16 mouse cellular contexts compared by ENCODE assay signal in the genomic region with DNA sequence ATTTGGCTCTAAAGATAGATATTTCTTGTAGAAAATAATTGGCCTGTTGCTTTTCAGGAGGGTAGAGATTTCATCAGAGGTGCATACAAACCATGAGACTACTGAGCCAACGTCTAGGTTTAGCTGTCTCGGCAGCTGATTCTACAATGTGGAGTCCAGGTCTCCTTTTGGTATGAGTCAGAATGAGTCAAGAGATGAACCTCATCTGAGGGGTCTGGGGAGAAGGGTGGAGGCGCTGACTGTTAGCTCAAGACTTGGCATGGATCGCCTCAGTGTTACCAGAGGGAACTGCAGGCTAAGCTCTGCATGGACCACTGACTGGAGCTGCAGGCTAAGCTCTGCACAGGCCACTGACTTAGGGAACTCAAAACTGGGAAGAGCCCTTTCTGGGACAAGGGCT.
DNase-seq lines count a peak whose midpoint lies in the region.
"Had no signal": no experiment of that assay in that cellular context is flagged by ENCODE, and none has a peak within 500 bp of the region (broad histone marks: within the 10 kb centered on the region; RNA-seq: fewer than 3 reads in every experiment).

No protein-coding gene starts in this region.

- intact Hi-C loops in heart, postnatal 25 days (cut with DNase I), result no loop called here

- DNase-seq in heart, adult 8-10 months (ENCODE audit: low spot score), result peak; percentile 19
- no peak for DNase-seq in heart, postnatal 25 days (ENCODE audit: low spot score)
- peak; percentile 48 for DNase-seq in MN1 (ENCODE audit: low spot score)
- DNase-seq in heart, postnatal 4 days, result peak; percentile 11
- DNase-seq in skeletal muscle tissue, adult 2 months (ENCODE audit: low read depth, low spot score), result peak; percentile 69
- DNase-seq in right cerebral cortex, postnatal 14 days, result no peak
- DNase-seq in left cerebral cortex, adult 9 months (ENCODE audit: low spot score in 2 of 2), result no peak
- DNase-seq: adrenal gland, postnatal 36 days; cerebellum, postnatal 14 days; kidney, adult 11 months; kidney, postnatal 4 days; left cerebral cortex, postnatal 4 days; liver, postnatal 0 days; lung, postnatal 4 days; spleen, adult 18-20 months; thymus, postnatal 25 days had no signal

Comparison
In these comparisons a context has a peak if more than half of its experiments do, and no peak if none do; other contexts are left out.
1. DNase-seq: peak in heart, adult 8-10 months (single experiment), MN1 (single experiment), heart, postnatal 4 days (single experiment) and skeletal muscle tissue, adult 2 months (single experiment); none in heart, postnatal 25 days (single experiment), right cerebral cortex, postnatal 14 days (single experiment) and left cerebral cortex, adult 9 months (0 of 2).